Mouse (Mus musculus): ENCODE results near the gene Gm14137. TPM values are rescaled to one million over a fixed set of nuclear protein-coding genes. Genes with fewer than 3 reads are reported as not detected.

Gene Gm14137
- polyA plus RNA-seq (2012) = 0.19 and 0.37 TPM in 2 replicates

GRCm38 (mm10) chr2:119173991-119174651, at the start of gene Gm14137:
Gene Gm14137, plus strand, starts transcription at chr2:119174509.

GRCm38 (mm10) chr2:119156681-119157572, 17.4 kb upstream of the Gm14137 start, which contains the start of gene Rmdn3:
Gene Rmdn3, minus strand, starts transcription at chr2:119157034.

GRCm38 (mm10) chr2:119166901-119167865, 7.1 kb upstream of the Gm14137 start, which contains the start of gene Gchfr:
Gene Gchfr, plus strand, starts transcription at chr2:119167773.

GRCm38 (mm10) chr2:119208344-119209175, 34.3 kb downstream of the Gm14137 start, which contains the start of the genes Zfyve19 and Dnajc17:
Gene Zfyve19, plus strand, starts transcription at chr2:119208617.
Gene Dnajc17, minus strand, starts transcription at chr2:119208795.

Other genes starting within 250 kb of the Gm14137 start
- 6.7 and 12.2 TPM in 2 replicates for gene Chst14, start 248.0 kb upstream of the Gm14137 start, polyA plus RNA-seq (2012)
- gene Ccdc32, start 145.1 kb upstream of the Gm14137 start, polyA plus RNA-seq (2012) = 7.3 and 7.7 TPM in 2 replicates
- 3.0 and 3.4 TPM in 2 replicates for gene Rpusd2, start 139.7 kb upstream of the Gm14137 start, polyA plus RNA-seq (2012)
- 1.8 and 3.0 TPM in 2 replicates for gene Knl1, start 127.4 kb upstream of the Gm14137 start, polyA plus RNA-seq (2012)
- gene Rad51, start 61.7 kb upstream of the Gm14137 start, polyA plus RNA-seq (2012) = 62.4 and 71.8 TPM in 2 replicates
- gene Rmdn3, start 17.5 kb upstream of the Gm14137 start, polyA plus RNA-seq (2012) = 19.1 and 34.0 TPM in 2 replicates
- gene Gchfr, start 6.7 kb upstream of the Gm14137 start, polyA plus RNA-seq (2012) = 2.9 and 4.2 TPM in 2 replicates
- gene Zfyve19, start 34.1 kb downstream of the Gm14137 start, polyA plus RNA-seq (2012) = 73.7 and 74.2 TPM in 2 replicates
- gene Dnajc17, start 34.3 kb downstream of the Gm14137 start, polyA plus RNA-seq (2012) = 31.7 and 37.9 TPM in 2 replicates
- not detected in 2 replicates for gene Ppp1r14d, start 55.4 kb downstream of the Gm14137 start, polyA plus RNA-seq (2012)
- 0.15 and 0.16 TPM in 2 replicates for gene Spint1, start 62.9 kb downstream of the Gm14137 start, polyA plus RNA-seq (2012)
- gene Rhov, start 96.8 kb downstream of the Gm14137 start, polyA plus RNA-seq (2012) = 1.7 and 1.9 TPM in 2 replicates
- 21.6 and 28.9 TPM in 2 replicates for gene Vps18, start 114.2 kb downstream of the Gm14137 start, polyA plus RNA-seq (2012)
- gene Dll4, start 151.3 kb downstream of the Gm14137 start, polyA plus RNA-seq (2012) = 0.42 and 0.61 TPM in 2 replicates
- gene Chac1, start 176.7 kb downstream of the Gm14137 start, polyA plus RNA-seq (2012) = 7.4 and 8.4 TPM in 2 replicates

Measured in megakaryocyte-erythroid progenitor cell, adult 5 weeks (primary cell).